Mouse (Mus musculus) kidney, embryonic 16.5 days (tissue): ENCODE measurements around the gene Slc22a13. TPM values are rescaled to one million over a fixed set of nuclear protein-coding genes. Genes with fewer than 3 reads are reported as not detected.

Experiments
- ATAC-seq: fragments of 200-750 bp; cut with Nextera tagmentation; 2 replicates; pipeline ENCODE4 v1.8.0; 2017; ENCODE audit warnings: moderate TSS enrichment; ENCODE audit not compliant: low FRiP score, low TSS enrichment
- H3K27ac ChIP-seq: fragments of 300-500 bp; sonication (generic); 2 replicates; pipeline ENCODE4 v1.5.1; 2014; ENCODE audit warnings: low read length
- H3K27me3 ChIP-seq: fragments of 300-500 bp; sonication (generic); 2 replicates; pipeline ENCODE4 v1.6.1; 2014; ENCODE audit warnings: low read length, control low read depth, mixed read lengths; ENCODE audit not compliant: insufficient read depth
- H3K36me3 ChIP-seq: fragments of 300-500 bp; sonication (generic); 2 replicates; pipeline ENCODE4 v1.6.1; 2014; ENCODE audit warnings: low read length, control low read depth, mixed read lengths; ENCODE audit not compliant: insufficient read depth
- H3K4me1 ChIP-seq: fragments of 300-500 bp; sonication (generic); 2 replicates; pipeline ENCODE4 v1.6.1; 2014; ENCODE audit warnings: low read length, control low read depth, mixed read lengths; ENCODE audit not compliant: insufficient read depth
- H3K4me2 ChIP-seq: fragments of 300-500 bp; sonication (generic); replicated peaks from 2 replicates; pipeline ENCODE4 v1.6.1; 2014; ENCODE audit warnings: low read depth, low read length
- H3K4me3 ChIP-seq: fragments of 300-500 bp; sonication (generic); 2 replicates; pipeline ENCODE4 v1.5.1; 2014; ENCODE audit warnings: mild to moderate bottlenecking, low read length
- H3K9ac ChIP-seq: fragments of 300-500 bp; sonication (generic); replicated peaks from 2 replicates; pipeline ENCODE4 v1.6.1; 2014; ENCODE audit warnings: low read length
- H3K9me3 ChIP-seq: fragments of 300-500 bp; sonication (generic); 2 replicates; pipeline ENCODE4 v1.6.1; 2016; ENCODE audit warnings: low read length, control low read depth
- WGBS: fragments of 180-500 bp; shearing (Covaris S2); extraction: QIAGEN DNeasy Blood & Tissue Kit; methylation state at CpG from one replicate; pipeline ENCODE4 v1.1.7; 2014; 5-methylcytosine and 5-hydroxymethylcytosine counted together
- polyA plus RNA-seq: library from polyadenylated mRNA; unstranded; fragments of >200 nt; fragmentation: Nextera tagmentation; extraction: Ambion mirVana; gene quantifications from 2 replicates; pipeline ENCODE4 v1.2.1, GENCODE M21; 2015

Slc22a13 gene
- polyA plus RNA-seq: 22.1 and 22.9 TPM in 2 replicates

GRCm38 (mm10) chr9:119208998-119209397, at the start of gene Slc22a13:
Slc22a13 (minus strand) TSS chr9:119209098.
- Histone ChIP-seq H3K27me3 (no peaks in the 10 kb centered on the region), H3K27ac (no peak within 1 kb of the TSS), H3K4me3 (no peak within 1 kb of the TSS), H3K4me2 (no peak within 1 kb of the TSS), H3K36me3 (no peaks in the 10 kb centered on the region), H3K9ac (no peak within 1 kb of the TSS), H3K9me3 (peaks cover 5% of the 10 kb centered on the region), H3K4me1 (0 out of 2 replicates have a peak, but pooled peaks cover 6% of the 10 kb centered on the region)
- no peak for ATAC-seq
- WGBS: 93% methylated on average over 4 of the region's 4 CpGs

GRCm38 (mm10) chr9:119258128-119258527, 49.2 kb upstream of the Slc22a13 start:
- no peaks in the 10 kb centered on the region for H3K9me3 ChIP-seq
- ATAC-seq: no peak
- H3K4me2 ChIP-seq: no peak overlapping the region
- no peak overlapping the region for H3K4me3 ChIP-seq
- H3K27me3 ChIP-seq: no peaks in the 10 kb centered on the region
- H3K27ac ChIP-seq: no peak overlapping the region
- H3K9ac ChIP-seq: no peak overlapping the region
- H3K36me3 ChIP-seq: peaks cover 40% of the 10 kb centered on the region
- WGBS: 72% methylated on average over 5 of the region's 5 CpGs
- H3K4me1 ChIP-seq: no peaks in the 10 kb centered on the region

- H3K27ac ChIP-seq: no peak overlapping the region
- no peak overlapping the region for H3K4me3 ChIP-seq
- no peaks in the 10 kb centered on the region for H3K27me3 ChIP-seq
- no peak overlapping the region for H3K4me2 ChIP-seq
- peaks cover 41% of the 10 kb centered on the region for H3K36me3 ChIP-seq
- WGBS: over 99% methylated on average over 12 of the region's 12 CpGs
- no peaks in the 10 kb centered on the region for H3K4me1 ChIP-seq
- no peaks in the 10 kb centered on the region for H3K9me3 ChIP-seq
- no peak for ATAC-seq
- no peak overlapping the region for H3K9ac ChIP-seq
These were observed 47.3 kb upstream of the Slc22a13 start for GRCm38 (mm10) chr9:119256161-119256560.

- Histone ChIP-seq H3K9ac (no peak overlapping the region), H3K27ac (no peak overlapping the region), H3K36me3 (peaks cover 48% of the 10 kb centered on the region), H3K4me3 (no peak overlapping the region), H3K4me1 (no peaks in the 10 kb centered on the region), H3K27me3 (no peaks in the 10 kb centered on the region), H3K9me3 (no peaks in the 10 kb centered on the region), H3K4me2 (no peak overlapping the region)
- 93% methylated on average over 1 of the region's 1 CpGs for WGBS
- ATAC-seq: no peak
These were observed 46.2 kb upstream of the Slc22a13 start for GRCm38 (mm10) chr9:119255096-119255495.

- H3K9me3 ChIP-seq: no peaks in the 10 kb centered on the region
- no peak overlapping the region for H3K4me3 ChIP-seq
- peaks cover 47% of the 10 kb centered on the region for H3K36me3 ChIP-seq
- 48% methylated on average over 2 of the region's 2 CpGs for WGBS
- no peak overlapping the region for H3K9ac ChIP-seq
- no peak overlapping the region for H3K27ac ChIP-seq
- H3K27me3 ChIP-seq: no peaks in the 10 kb centered on the region
- ATAC-seq: no peak
- H3K4me1 ChIP-seq: no peaks in the 10 kb centered on the region
- H3K4me2 ChIP-seq: no peak overlapping the region
These were observed 45.3 kb upstream of the Slc22a13 start for GRCm38 (mm10) chr9:119254187-119254586.

- Histone ChIP-seq H3K36me3 (peaks cover 30% of the 10 kb centered on the region), H3K9me3 (no peaks in the 10 kb centered on the region), H3K4me3 (no peak overlapping the region), H3K4me2 (no peak overlapping the region), H3K9ac (no peak overlapping the region), H3K4me1 (no peaks in the 10 kb centered on the region), H3K27ac (no peak overlapping the region), H3K27me3 (no peaks in the 10 kb centered on the region)
- ATAC-seq: no peak
- WGBS: 77% methylated on average over 5 of the region's 5 CpGs
These were observed 39.1 kb upstream of the Slc22a13 start for GRCm38 (mm10) chr9:119247996-119248395.

- no peak for ATAC-seq
- Histone ChIP-seq H3K36me3 (peaks cover 26% of the 10 kb centered on the region), H3K4me2 (no peak overlapping the region), H3K4me1 (no peaks in the 10 kb centered on the region), H3K4me3 (no peak overlapping the region), H3K27me3 (no peaks in the 10 kb centered on the region), H3K9me3 (no peaks in the 10 kb centered on the region), H3K9ac (no peak overlapping the region), H3K27ac (no peak overlapping the region)
- 94% methylated on average over 5 of the region's 5 CpGs for WGBS
These were observed 37.9 kb upstream of the Slc22a13 start for GRCm38 (mm10) chr9:119246826-119247225.

- H3K4me2 ChIP-seq: no peak overlapping the region
- ATAC-seq: no peak
- WGBS: 89% methylated on average over 3 of the region's 3 CpGs
- H3K9me3 ChIP-seq: no peaks in the 10 kb centered on the region
- H3K4me3 ChIP-seq: no peak overlapping the region
- H3K27me3 ChIP-seq: no peaks in the 10 kb centered on the region
- peaks cover 20% of the 10 kb centered on the region; the same call in 1 of the 2 replicates for H3K36me3 ChIP-seq
- H3K27ac ChIP-seq: no peak overlapping the region
- H3K4me1 ChIP-seq: no peaks in the 10 kb centered on the region
- no peak overlapping the region for H3K9ac ChIP-seq
These were observed 35.1 kb upstream of the Slc22a13 start for GRCm38 (mm10) chr9:119243981-119244380.

- H3K27me3 ChIP-seq: no peaks in the 10 kb centered on the region
- H3K4me2 ChIP-seq: no peak overlapping the region
- no peak for ATAC-seq
- 69% methylated on average over 11 of the region's 11 CpGs for WGBS
- peaks cover 14% of the 10 kb centered on the region; the same call in 1 of the 2 replicates for H3K36me3 ChIP-seq
- H3K9me3 ChIP-seq: no peaks in the 10 kb centered on the region
- H3K9ac ChIP-seq: no peak overlapping the region
- H3K4me1 ChIP-seq: no peaks in the 10 kb centered on the region
- H3K4me3 ChIP-seq: no peak overlapping the region
- no peak overlapping the region for H3K27ac ChIP-seq
These were observed 32.4 kb upstream of the Slc22a13 start for GRCm38 (mm10) chr9:119241169-119241865.

GRCm38 (mm10) chr9:119240286-119240997, 31.5 kb upstream of the Slc22a13 start:
- no peak overlapping the region for H3K9ac ChIP-seq
- H3K4me1 ChIP-seq: no peaks in the 10 kb centered on the region
- WGBS: 80% methylated on average over 10 of the region's 10 CpGs
- no peak overlapping the region for H3K27ac ChIP-seq
- no peak for ATAC-seq
- peaks cover 13% of the 10 kb centered on the region; the same call in 1 of the 2 replicates for H3K36me3 ChIP-seq
- no peak overlapping the region for H3K4me2 ChIP-seq
- no peaks in the 10 kb centered on the region for H3K27me3 ChIP-seq
- no peak overlapping the region for H3K4me3 ChIP-seq
- H3K9me3 ChIP-seq: no peaks in the 10 kb centered on the region
